Mouse (Mus musculus) frontal cortex, postnatal 14 days (tissue): ENCODE data around the gene Ccdc142.

Experiments
- DNase-seq, 2 experiments: peaks; one replicate each; pipeline ENCODE4 v3.0.0; 2022; ENCODE audit warnings: low spot score in 2 of 2

Ccdc142 gene

GRCm38 (mm10) chr6:83117616-83118015 lies 16.2 kb downstream of the Ccdc142 start:
- DNase-seq = no peak

- no peak for DNase-seq
Observed at GRCm38 (mm10) chr6:83118369-83118768, 17.0 kb downstream of the Ccdc142 start.

- no peak for DNase-seq
Observed at GRCm38 (mm10) chr6:83118825-83119733, 17.7 kb downstream of the Ccdc142 start.

- DNase-seq = no peak
Observed at GRCm38 (mm10) chr6:83119734-83120051, 18.3 kb downstream of the Ccdc142 start.

GRCm38 (mm10) chr6:83120930-83121862 lies 19.8 kb downstream of the Ccdc142 start, which contains the start of gene Wbp1:
Gene Wbp1 (minus strand): TSS chr6:83121559.
- peak; percentile 94 to 98 for DNase-seq

- DNase-seq = no peak
Observed at GRCm38 (mm10) chr6:83121863-83122710, 20.7 kb downstream of the Ccdc142 start.

- DNase-seq = no peak
Observed at GRCm38 (mm10) chr6:83122961-83123360, 21.6 kb downstream of the Ccdc142 start.

- DNase-seq = peak; percentile 80 to 87
Observed at GRCm38 (mm10) chr6:83124851-83125312, 23.5 kb downstream of the Ccdc142 start.

GRCm38 (mm10) chr6:83125331-83125730 lies 23.9 kb downstream of the Ccdc142 start, which contains the start of gene Ino80b:
Gene Ino80b (minus strand): TSS chr6:83125431.
- no peak for DNase-seq

- DNase-seq = no peak
Observed at GRCm38 (mm10) chr6:83127419-83127818, 26.0 kb downstream of the Ccdc142 start.

GRCm38 (mm10) chr6:83131469-83132034 lies 30.2 kb downstream of the Ccdc142 start:
- no peak for DNase-seq

GRCm38 (mm10) chr6:83132176-83132919 lies 30.9 kb downstream of the Ccdc142 start:
- DNase-seq = no peak

GRCm38 (mm10) chr6:83134226-83134625 lies 32.8 kb downstream of the Ccdc142 start:
- DNase-seq = no peak

GRCm38 (mm10) chr6:83134951-83135513 lies 33.6 kb downstream of the Ccdc142 start, which contains the start of gene Rtkn:
Gene Rtkn (plus strand): TSS chr6:83135463.
- DNase-seq = no peak

- DNase-seq = no peak
Observed at GRCm38 (mm10) chr6:83135571-83136161, 34.3 kb downstream of the Ccdc142 start.

GRCm38 (mm10) chr6:83136291-83136880 lies 35.0 kb downstream of the Ccdc142 start:
- DNase-seq = no peak

GRCm38 (mm10) chr6:83136881-83137575 lies 35.6 kb downstream of the Ccdc142 start:
- no peak for DNase-seq

GRCm38 (mm10) chr6:83137576-83137950 lies 36.2 kb downstream of the Ccdc142 start:
- peak; percentile 64 to 70 for DNase-seq
